Mouse (Mus musculus) embryo, embryonic 10.5 days (tissue): ENCODE measurements at regions not wholly inside any gene's neighbourhood (a gene's known extent, or its start where the extent isn't known, plus 50 kb on each side); places are given as distances from the start of the nearest gene placed in this dataset.
"Not testable (repeated sequence)": the region's sequence is repeated elsewhere in the genome, so short reads cannot be mapped to it uniquely, and the experiment has no call there.

ENCODE experiments used
- DNase-seq: peaks from one replicate; pipeline ENCODE4 v3.0.0-alpha.2; 2015; ENCODE audit warnings: low spot score

DNA sequence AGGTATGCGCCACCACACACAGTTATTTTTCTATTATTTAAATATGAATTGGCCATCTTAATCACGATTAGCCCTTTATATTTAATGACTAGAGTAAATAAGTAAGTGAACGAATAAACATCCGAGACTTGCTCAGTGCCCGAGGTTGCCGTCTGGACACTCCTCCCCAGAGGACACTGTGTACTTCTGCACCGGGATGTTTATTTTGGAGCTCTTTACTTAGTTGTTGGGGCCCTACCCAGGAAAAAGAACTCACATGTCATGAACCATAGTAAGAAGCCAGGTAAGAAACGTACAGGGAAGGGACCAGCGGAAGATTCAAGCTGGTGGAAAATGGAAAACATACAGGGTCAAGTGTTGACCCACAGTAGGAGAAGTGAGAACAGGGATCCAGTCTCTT is 89.0 kb downstream of the Akr1d1 start:
- DNase-seq = no peak

DNA sequence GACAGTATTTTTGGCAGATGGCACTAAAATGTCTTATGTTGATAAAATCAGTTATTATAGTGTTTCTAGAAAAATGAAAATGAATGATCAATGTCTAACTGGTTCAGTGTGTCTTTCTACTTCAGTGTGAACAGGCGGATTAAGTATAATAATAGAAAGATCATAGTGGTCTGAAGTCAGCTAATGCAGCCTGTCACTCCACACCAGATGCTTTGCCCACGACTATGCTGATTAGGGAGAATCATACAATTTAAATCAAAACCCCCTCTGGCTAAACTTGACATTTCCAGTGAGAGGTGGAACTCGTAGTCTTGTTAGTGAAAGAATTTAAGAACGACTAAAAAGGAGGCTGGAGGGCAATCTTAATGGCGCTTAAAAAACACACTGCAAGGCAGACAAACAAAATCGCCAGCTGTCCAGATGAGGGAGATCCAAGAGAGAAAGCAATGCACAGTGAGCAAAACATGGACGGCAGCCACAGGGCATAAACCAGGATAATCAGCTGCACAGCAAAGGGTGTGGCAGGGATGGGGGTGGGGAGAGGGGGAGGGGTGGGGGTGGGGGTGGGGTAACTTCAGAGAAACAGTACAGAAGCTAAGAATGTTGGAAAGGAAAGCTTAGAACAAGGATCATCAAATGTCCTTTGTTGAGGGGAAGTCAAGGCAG is 91.5 kb downstream of the Akr1d1 start:
- no peak for DNase-seq

GRCm38 (mm10) chr6:37622273-37622672 is 92.3 kb downstream of the Akr1d1 start:
- DNase-seq = no peak

GRCm38 (mm10) chr6:37627206-37627605 is 97.2 kb downstream of the Akr1d1 start:
- DNase-seq = peak; percentile 12

- no peak for DNase-seq
Measured at GRCm38 (mm10) chr6:37633948-37634347, 104.0 kb downstream of the Akr1d1 start.

DNA sequence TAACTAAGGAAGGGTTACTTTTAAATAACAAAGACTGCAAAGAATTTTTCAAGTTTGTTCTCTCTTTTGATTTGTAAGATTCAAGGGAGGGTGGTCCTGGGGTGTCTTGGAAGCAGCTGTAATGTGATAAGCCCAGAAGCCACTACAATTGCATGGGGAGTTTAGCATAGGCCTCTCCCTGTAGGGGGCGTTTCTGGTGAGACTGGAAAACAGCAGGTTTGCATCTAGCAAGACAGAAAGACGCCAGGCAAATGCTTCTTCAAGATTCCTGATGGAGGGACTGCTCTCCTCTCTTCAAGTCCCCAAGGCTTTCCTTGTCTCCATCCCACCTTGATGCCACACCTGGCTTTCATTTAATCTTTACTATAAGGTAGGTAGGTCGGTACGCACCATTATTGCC is 112.1 kb downstream of the Akr1d1 start:
- DNase-seq = peak; percentile 35

GRCm38 (mm10) chr6:37642701-37643121 is 112.7 kb downstream of the Akr1d1 start:
- peak; percentile 69 for DNase-seq

DNA sequence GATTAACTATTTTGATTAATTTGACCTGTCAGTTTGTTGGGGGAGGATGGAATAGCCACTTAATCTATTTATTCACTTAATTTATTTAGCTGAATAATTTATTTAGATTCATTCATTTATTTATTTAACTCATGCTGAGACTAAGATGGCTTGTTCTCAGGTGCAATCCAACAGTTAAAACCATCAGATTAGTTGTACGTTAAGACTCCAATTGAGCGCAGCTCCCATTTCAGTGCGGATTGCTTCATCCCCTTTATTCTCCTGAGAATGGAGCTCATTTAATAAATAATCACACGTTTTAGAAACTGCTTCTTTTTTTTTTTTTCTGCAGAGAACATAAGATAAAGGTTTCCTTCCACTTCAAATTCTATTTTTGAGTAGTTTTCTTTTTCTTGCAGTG is 113.2 kb downstream of the Akr1d1 start:
- no peak for DNase-seq

DNA sequence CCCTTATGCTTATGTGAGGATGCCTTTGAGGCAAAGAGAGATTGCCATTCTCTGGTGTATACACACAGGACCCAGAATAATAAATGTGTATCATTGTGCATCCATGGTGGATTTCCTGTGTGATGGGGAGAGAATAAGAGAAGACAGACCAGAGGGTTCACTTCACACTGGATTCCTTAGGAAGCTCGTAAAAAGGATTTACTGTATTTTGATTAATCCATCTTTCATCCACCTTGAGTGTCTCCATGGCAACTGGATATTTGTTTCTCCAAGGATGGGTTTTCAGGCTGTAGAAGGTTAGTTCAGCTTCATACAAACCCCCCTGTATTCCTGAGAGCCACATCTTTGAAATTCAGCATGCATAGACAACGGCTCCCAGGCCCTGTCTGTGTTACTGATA is 113.7 kb downstream of the Akr1d1 start:
- peak; percentile 49 for DNase-seq

GRCm38 (mm10) chr6:37645551-37645950 is 115.6 kb downstream of the Akr1d1 start:
- DNase-seq = peak; percentile 58

DNA sequence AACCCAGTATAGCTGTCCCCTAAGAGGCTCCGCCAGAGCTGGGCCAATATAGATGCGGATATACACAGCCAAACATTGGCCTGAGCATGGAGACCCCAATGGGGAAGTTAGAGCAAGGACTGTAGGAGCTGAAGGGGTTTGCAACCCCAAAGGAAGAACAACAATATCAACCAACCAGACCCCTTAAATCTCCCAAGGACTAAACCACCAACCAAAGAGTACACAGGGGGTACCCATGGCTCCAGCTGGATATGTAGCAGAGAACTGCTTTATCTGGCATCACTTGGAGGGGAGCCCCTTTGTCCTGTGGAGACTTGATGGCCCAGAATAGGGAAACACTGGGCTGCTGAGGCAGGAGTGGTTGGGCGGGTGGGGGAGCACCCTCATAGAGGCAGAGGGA is 127.3 kb downstream of the Akr1d1 start:
- DNase-seq = not testable (repeated sequence)

- peak; percentile 60 for DNase-seq
Measured at GRCm38 (mm10) chr6:37658021-37658650, 128.2 kb downstream of the Akr1d1 start.

GRCm38 (mm10) chr6:37662747-37663146 is 132.8 kb downstream of the Akr1d1 start:
- DNase-seq = peak; percentile 42

GRCm38 (mm10) chr6:37665576-37665975 is 135.6 kb downstream of the Akr1d1 start:
- no peak for DNase-seq

DNA sequence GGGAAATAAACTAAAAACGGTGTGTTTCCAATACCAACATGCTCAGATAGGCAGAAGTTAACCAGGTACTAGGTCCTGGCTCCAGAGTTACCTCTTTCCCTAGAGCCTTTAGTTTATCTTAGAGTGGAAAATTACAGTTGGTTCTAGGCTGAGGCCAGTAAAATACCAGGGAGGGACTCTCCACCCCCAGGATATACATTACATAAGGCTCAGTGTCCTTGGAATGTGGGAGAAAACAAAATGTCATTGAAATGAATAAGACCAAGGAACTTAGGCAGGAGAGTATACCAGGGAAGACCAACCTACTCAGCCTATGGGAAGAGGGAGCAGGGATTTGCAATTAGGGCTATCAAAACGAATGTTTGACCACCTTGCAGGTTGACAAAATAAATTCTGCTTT is 139.4 kb downstream of the Akr1d1 start:
- no peak for DNase-seq

- no peak for DNase-seq
Measured at GRCm38 (mm10) chr6:37670701-37671100, 140.7 kb downstream of the Akr1d1 start.

DNA sequence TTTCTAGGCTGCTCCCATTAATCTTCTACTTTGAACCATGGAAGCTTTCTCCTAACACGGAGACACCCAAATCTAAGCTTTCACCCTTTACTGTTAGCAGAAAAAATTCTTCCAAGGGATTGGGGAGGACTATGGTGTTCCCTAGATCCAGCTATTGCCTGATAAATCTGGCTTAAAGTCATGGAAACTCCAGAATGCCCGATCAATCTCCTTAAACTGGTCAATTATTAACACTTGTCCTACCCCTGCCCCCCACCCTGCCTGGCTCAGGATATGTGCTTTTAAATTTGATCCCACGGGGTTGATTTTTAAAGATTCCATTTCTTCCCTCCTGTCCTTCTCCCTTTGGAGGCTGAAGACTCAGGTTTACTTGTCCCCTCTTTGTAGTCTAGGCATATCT is 149.9 kb downstream of the Akr1d1 start:
- DNase-seq = no peak

DNA sequence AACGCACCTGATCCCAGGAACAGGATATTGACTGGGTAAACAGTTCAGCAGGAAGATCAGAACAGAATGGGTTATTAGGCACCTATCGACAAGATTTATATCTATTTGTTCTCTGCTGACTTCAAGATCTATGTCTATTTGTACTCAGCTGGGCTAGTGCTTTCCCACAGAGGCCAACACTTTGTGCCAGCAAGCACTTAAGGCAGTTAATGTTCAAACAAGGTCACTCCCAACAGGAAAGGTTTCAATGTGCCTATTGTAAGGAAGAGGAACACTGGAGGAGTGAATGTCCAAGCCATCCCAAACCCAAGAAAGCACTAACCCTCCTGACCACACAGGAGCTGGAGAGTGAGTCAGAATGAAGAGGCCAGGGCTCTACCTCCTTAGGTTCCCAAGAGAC is 151.4 kb downstream of the Akr1d1 start:
- not testable (repeated sequence) for DNase-seq

DNA sequence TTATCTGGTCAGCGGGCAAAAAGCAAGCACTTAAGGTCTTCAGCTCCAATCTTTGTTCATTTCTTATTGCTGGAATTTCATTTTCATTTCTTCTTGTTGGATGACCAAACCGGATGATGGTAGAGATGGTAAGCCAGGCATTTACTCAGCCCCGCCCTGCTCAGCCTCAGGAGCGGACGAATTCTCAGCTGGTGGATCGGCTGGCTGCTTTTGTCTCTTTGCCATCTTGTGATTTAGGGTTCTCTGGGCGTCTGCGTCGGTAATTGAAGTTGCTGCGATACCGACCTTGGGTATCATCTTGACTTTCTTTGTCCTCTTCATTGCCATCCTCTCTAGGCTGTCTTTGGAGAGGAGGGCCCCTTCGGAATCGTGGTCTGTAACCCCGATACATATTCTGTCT is 156.1 kb downstream of the Akr1d1 start:
- no peak for DNase-seq

GRCm38 (mm10) chr6:37688866-37689617 is 159.1 kb downstream of the Akr1d1 start:
- DNase-seq = no peak

- no peak for DNase-seq
Measured at GRCm38 (mm10) chr6:37689696-37690095, 159.7 kb downstream of the Akr1d1 start.

- no peak for DNase-seq
Measured at GRCm38 (mm10) chr6:37691976-37692644, 162.1 kb downstream of the Akr1d1 start.

GRCm38 (mm10) chr6:37692758-37693157 is 162.8 kb downstream of the Akr1d1 start:
- DNase-seq = no peak
